Mouse (Mus musculus) liver, postnatal 0 days (tissue): ENCODE data around the gene Gpbar1.

Experiments used
- CTCF ChIP-seq: sonication (generic); IDR thresholded peaks from 2 replicates; pipeline ENCODE4 v1.5.1; 2016; ENCODE audit warnings: antibody characterized with exemption, low read depth
- EP300 ChIP-seq: IDR thresholded peaks from 2 replicates; pipeline ENCODE4 v1.6.1; 2016; ENCODE audit warnings: antibody characterized with exemption, low read depth, mild to moderate bottlenecking

GRCm38 (mm10) chr1:74281886-74282285 lies 3.5 kb downstream of the Gpbar1 start:
- TF ChIP-seq CTCF (no peak), EP300 (no peak)
